Mouse (Mus musculus) inflammation-experienced regulatory T-cells (primary cell): Measurements from ENCODE around the gene Exoc6b. TPM values are rescaled to one million over a fixed set of nuclear protein-coding genes. Genes with fewer than 3 reads are reported as not detected.

Experiments
- polyA plus RNA-seq, 2 experiments: library from polyadenylated mRNA; unstranded; fragments of 100-300 nt; shearing (Covaris generic); gene quantifications; one replicate each; pipeline ENCODE4 v1.2.1; 2017

The Exoc6b gene
- 10 to 100 TPM; 23.9 to 29.2 TPM for polyA plus RNA-seq

DNA sequence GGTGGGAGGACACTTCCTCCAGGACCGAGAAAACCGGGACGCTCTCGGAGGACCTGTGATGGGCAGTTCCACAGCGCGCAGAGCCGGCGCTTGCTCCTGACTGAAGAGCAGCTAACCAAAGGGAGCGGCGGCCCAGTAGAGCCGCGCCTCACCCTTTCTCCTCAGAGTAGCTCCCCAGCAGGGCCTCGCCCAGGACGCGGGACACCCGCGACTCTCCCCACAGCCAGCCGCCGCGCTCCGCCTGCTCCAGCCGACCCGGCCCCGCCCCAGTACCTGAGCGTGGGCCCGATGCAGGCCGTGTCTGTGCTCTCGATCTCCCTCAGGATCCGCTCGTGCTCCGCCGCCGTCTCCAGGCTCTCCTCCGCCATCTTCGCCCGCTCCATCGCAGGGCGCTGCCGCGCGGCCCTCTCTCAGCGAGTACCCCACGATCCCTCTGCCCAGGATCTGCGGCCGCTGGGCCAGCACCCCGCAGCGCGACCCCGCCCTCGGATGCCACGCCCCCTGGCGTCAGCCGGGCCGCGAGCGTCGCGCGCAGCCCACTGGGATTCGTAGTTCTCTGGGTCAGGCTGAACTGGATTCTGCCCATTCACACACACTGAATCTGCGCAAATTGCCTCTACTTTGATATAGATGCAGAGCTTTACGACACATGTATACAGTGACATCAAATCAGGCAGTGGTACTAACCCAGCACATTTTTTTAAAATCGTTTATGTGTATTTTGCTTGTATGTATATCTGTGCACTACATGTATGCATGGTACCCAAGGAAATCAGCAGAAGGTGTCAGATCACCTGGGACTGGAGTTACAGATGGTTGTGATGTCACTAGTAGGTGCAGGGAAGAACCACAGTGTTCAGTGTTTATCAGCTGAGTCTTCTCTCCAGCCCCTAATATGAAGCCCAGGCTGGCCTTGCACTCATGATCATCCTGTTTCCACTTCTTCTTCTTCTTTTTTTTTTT lies at the start of gene Exoc6b:
Gene Exoc6b, minus strand, starts transcription at position 491 of the 963 bp plus-strand sequence.

DNA sequence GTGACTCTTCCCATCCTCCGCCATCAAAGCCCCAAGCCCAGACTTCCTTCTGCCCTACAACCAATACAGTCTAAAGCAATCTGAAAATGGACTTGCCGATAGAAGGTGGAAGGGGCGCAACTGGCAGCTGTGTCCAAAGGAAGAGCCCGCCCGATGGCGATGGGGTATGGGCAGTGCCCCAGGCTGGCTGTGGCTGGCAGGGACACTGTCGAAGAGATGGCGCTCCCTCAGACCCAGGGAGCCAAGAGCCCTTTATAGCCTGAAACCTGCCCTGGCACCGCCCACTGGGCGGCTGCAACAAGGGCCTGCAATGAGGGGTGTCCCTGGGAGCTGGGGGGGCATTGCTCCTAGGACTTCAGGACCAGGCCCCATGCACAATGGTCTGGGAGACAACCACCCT lies 475.6 kb downstream of the Exoc6b start, which contains the start of gene Cyp26b1:
Gene Cyp26b1, minus strand, starts transcription at position 216 of the 400 bp plus-strand sequence.

Other genes starting within 250 kb of the Exoc6b start
- gene Spr, start 68.3 kb upstream of the Exoc6b start, polyA plus RNA-seq, result 10 to 100 TPM; 77.1 to 88.8 TPM
- not detected for gene Emx1, start 117.9 kb upstream of the Exoc6b start, polyA plus RNA-seq